Mouse (Mus musculus) right cerebral cortex, adult 18-20 months (tissue): ENCODE data around the gene Gm20908.
"Not testable (repeated sequence)": the region's sequence is repeated elsewhere in the genome, so short reads cannot be mapped to it uniquely, and the experiment has no call there.

Experiments used
- DNase-seq: peaks from one replicate; pipeline ENCODE4 v3.0.0; 2022; ENCODE audit warnings: mixed read lengths

Gm20908 gene

DNA sequence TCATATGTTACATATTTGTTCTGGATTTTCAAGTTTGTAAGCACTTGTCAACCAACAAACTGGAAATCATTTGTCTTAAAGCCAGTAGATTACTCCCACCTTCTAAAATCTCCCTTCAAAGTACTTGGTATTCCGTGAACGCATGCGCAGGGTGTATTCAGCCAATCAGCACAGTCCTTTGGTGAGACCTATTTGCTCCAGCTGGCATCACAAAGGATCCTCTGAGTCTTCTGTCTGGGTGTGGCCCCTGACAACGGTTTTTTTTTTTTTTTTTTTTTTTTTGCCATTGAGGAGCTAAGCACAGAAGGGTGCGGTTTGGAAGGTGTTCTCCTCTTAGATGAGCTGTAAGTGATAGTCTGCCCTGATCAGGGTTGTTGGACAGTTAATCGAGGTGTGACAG is at the start of gene Gm20908:
Gene Gm20908, plus strand, starts transcription at position 301 of the 400 bp plus-strand sequence.
- DNase-seq = not testable (repeated sequence)
